7 mouse cellular contexts compared by ENCODE assay signal in genomic region chr1:162359270-162359669, GRCm38 (mm10).
DNase-seq lines count a peak whose midpoint lies in the region; ATAC-seq and TF ChIP-seq lines count a peak whose summit lies in the region.

No protein-coding gene starts in this region.

- H3K36me3 ChIP-seq in forebrain, embryonic 15.5 days: no peaks in the 10 kb centered on the region
- H3K36me3 ChIP-seq in kidney, adult 2 months (ENCODE audit: control insufficient read depth, insufficient read depth, low read length): no peaks in the 10 kb centered on the region
- no peaks in the 10 kb centered on the region for H3K36me3 ChIP-seq in midbrain, embryonic 14.5 days (ENCODE audit: control insufficient read depth, insufficient read depth, low read length)

- H3K27me3 ChIP-seq in forebrain, embryonic 15.5 days: no peaks in the 10 kb centered on the region
- no peaks in the 10 kb centered on the region for H3K27me3 ChIP-seq in kidney, adult 2 months (replicated peaks; ENCODE audit: control insufficient read depth, insufficient read depth, low read length)
- no peaks in the 10 kb centered on the region for H3K27me3 ChIP-seq in midbrain, embryonic 14.5 days (ENCODE audit: control insufficient read depth, insufficient read depth, low read length)

- TF ChIP-seq POLR2A in kidney, adult 2 months (IDR thresholded peaks at IDR 0.05; ENCODE audit: low read depth, low read length): no peak

- no peak overlapping the region for H3K9ac ChIP-seq in forebrain, embryonic 15.5 days (replicated peaks)
- H3K9ac ChIP-seq in midbrain, embryonic 14.5 days (replicated peaks; ENCODE audit: low read length): no peak overlapping the region

- no peaks in the 10 kb centered on the region for H3K9me3 ChIP-seq in forebrain, embryonic 15.5 days
- H3K9me3 ChIP-seq in midbrain, embryonic 14.5 days (ENCODE audit: control insufficient read depth, low read length): no peaks in the 10 kb centered on the region

- intact Hi-C loops in left cerebral cortex, postnatal 36 days (cut with DNase I): loop anchor here (10.0 kb wide), 3 partner anchors 116 to 306 kb away; partner anchors contain the start of gene Dnm3

- 53% methylated on average over 8 of the region's 8 CpGs for WGBS in forebrain, embryonic 15.5 days
- WGBS in kidney, adult 2 months: 49% methylated on average over 8 of the region's 8 CpGs
- WGBS in midbrain, embryonic 14.5 days: 59% methylated on average over 8 of the region's 8 CpGs

- no peak overlapping the region for H3K27ac ChIP-seq in forebrain, embryonic 15.5 days (replicated peaks)
- H3K27ac ChIP-seq in kidney, adult 2 months (ENCODE audit: insufficient read depth, low read depth, low read length): peak overlapping the region; percentile 49
- H3K27ac ChIP-seq in midbrain, embryonic 14.5 days (replicated peaks; ENCODE audit: low read depth, low read length): no peak overlapping the region

- peaks cover 23% of the 10 kb centered on the region for H3K4me1 ChIP-seq in forebrain, embryonic 15.5 days
- H3K4me1 ChIP-seq in kidney, adult 2 months (ENCODE audit: control insufficient read depth, insufficient read depth, low read length): no peaks in the 10 kb centered on the region; the same call in 1 of the 2 replicates
- H3K4me1 ChIP-seq in midbrain, embryonic 14.5 days (ENCODE audit: control insufficient read depth, insufficient read depth, low read length): peaks cover 12% of the 10 kb centered on the region; the same call in 1 of the 2 replicates

- H3K4me2 ChIP-seq in forebrain, embryonic 15.5 days (replicated peaks): no peak overlapping the region
- no peak overlapping the region for H3K4me2 ChIP-seq in midbrain, embryonic 14.5 days (ENCODE audit: low read length)

- ATAC-seq in forebrain, embryonic 15.5 days (replicated peaks): peak; percentile 62
- ATAC-seq in midbrain, embryonic 14.5 days (ENCODE audit: low FRiP score, low TSS enrichment): peak; percentile 49; the same call in 1 of the 2 replicates

- peak; percentile 68 for TF ChIP-seq CTCF in kidney, adult 2 months (conservative IDR thresholded peaks at IDR 0.05; ENCODE audit: insufficient read depth, insufficient read length, low read depth, low read length)

- DNase-seq in ZHBTc4 (ENCODE audit: low read depth, low spot score): peak; percentile 39
- peak; percentile 77 to 79 for DNase-seq in cerebellum, adult 18-20 months
- DNase-seq in kidney, adult 2 months: peak; percentile 80
- DNase-seq in left cerebral cortex, postnatal 36 days (ENCODE audit: low spot score in 2 of 2): peak; percentile 45 to 62
- DNase-seq in midbrain, embryonic 14.5 days: peak; percentile 82
- peak; percentile 25 for DNase-seq in urinary bladder, adult 2 months (ENCODE audit: low spot score)

- H3K4me3 ChIP-seq in forebrain, embryonic 15.5 days: no peak overlapping the region
- no peak overlapping the region for H3K4me3 ChIP-seq in kidney, adult 2 months (ENCODE audit: insufficient read depth, low read depth, low read length)
- H3K4me3 ChIP-seq in midbrain, embryonic 14.5 days (replicated peaks; ENCODE audit: low read depth, low read length): no peak overlapping the region

Comparison
In these comparisons a context has a peak if more than half of its experiments do, and no peak if none do; other contexts are left out.
1. DNase-seq: peak in every context shown above with its lines; median percentile 82 in midbrain, embryonic 14.5 days; 80 in kidney, adult 2 months; 78 in cerebellum, adult 18-20 months; 54 in left cerebral cortex, postnatal 36 days; 39 in ZHBTc4; 25 in urinary bladder, adult 2 months.